Mouse (Mus musculus) forebrain, postnatal 0 days (tissue): ENCODE data around the gene Fam83e. TPM values are rescaled to one million over a fixed set of nuclear protein-coding genes. Genes with fewer than 3 reads are reported as not detected.
A peak's percentile ranks its signal among the peaks of the same experiment; 100 is the strongest.

Experiments
- ATAC-seq: fragments of 200-750 bp; cut with Nextera tagmentation; 2 replicates; pipeline ENCODE4 v1.8.0; 2017; ENCODE audit warnings: mild to moderate bottlenecking, moderate library complexity
- DNase-seq: peaks from one replicate; pipeline ENCODE4 v3.0.0-alpha.2; 2015
- H3K27ac ChIP-seq: fragments of 300-500 bp; sonication (generic); 2 replicates; pipeline ENCODE4 v1.5.1; 2014; ENCODE audit warnings: low read depth, mild to moderate bottlenecking, antibody characterized with exemption, low read length, moderate library complexity, mixed read lengths
- H3K27me3 ChIP-seq: fragments of 300-500 bp; sonication (generic); 2 replicates; pipeline ENCODE4 v1.6.1; 2014; ENCODE audit warnings: mild to moderate bottlenecking, low read length, mixed read lengths; ENCODE audit not compliant: insufficient read depth
- H3K36me3 ChIP-seq: fragments of 300-500 bp; sonication (generic); 2 replicates; pipeline ENCODE4 v1.6.1; 2014; ENCODE audit warnings: mild to moderate bottlenecking, moderate library complexity; ENCODE audit not compliant: insufficient read depth
- H3K4me1 ChIP-seq: fragments of 300-500 bp; sonication (generic); 2 replicates; pipeline ENCODE4 v1.6.1; 2014; ENCODE audit warnings: antibody characterized with exemption; ENCODE audit not compliant: insufficient read depth
- H3K4me2 ChIP-seq: fragments of 300-500 bp; sonication (generic); 2 replicates; pipeline ENCODE4 v1.6.1; 2014; ENCODE audit warnings: low read depth, mild to moderate bottlenecking, moderate library complexity
- H3K4me3 ChIP-seq: fragments of 300-500 bp; sonication (generic); 2 replicates; pipeline ENCODE4 v1.5.1; 2014; ENCODE audit warnings: low read depth, low read length, mixed read lengths
- H3K9ac ChIP-seq: fragments of 300-500 bp; sonication (generic); 2 replicates; pipeline ENCODE4 v1.6.1; 2014; ENCODE audit warnings: mild to moderate bottlenecking
- H3K9me3 ChIP-seq: fragments of 300-500 bp; sonication (generic); 2 replicates; pipeline ENCODE4 v1.6.1; 2016; ENCODE audit warnings: low read length
- CTCF ChIP-seq: sonication (generic); IDR thresholded peaks from 2 replicates; pipeline ENCODE4 v1.5.1; 2016; ENCODE audit warnings: antibody characterized with exemption, control low read depth, low read depth
- WGBS: fragments of 180-500 bp; shearing (Covaris S2); extraction: QIAGEN DNeasy Blood & Tissue Kit; methylation state at CpG from one replicate; pipeline ENCODE4 v1.1.7; 2014; 5-methylcytosine and 5-hydroxymethylcytosine counted together
- polyA plus RNA-seq: library from polyadenylated mRNA; unstranded; fragments of >200 nt; fragmentation: Nextera tagmentation; extraction: Ambion mirVana; gene quantifications from 2 replicates; pipeline ENCODE4 v1.2.1, GENCODE M21; 2015
- total RNA-seq: library from RNA; depleted of rRNA; stranded (reverse); fragments of >200 nt; gene quantifications from 2 replicates; pipeline ENCODE4 v1.2.3, GENCODE M21; 2014

Gene Fam83e
- total and polyA plus RNA-seq, 2 experiments from 2014 or later = 0.33 TPM; not detected in 1

- Histone ChIP-seq H3K4me2 (no peak overlapping the region), H3K4me3 (no peak overlapping the region), H3K27ac (no peak overlapping the region), H3K36me3 (no peaks in the 10 kb centered on the region), H3K9me3 (no peaks in the 10 kb centered on the region), H3K4me1 (no peaks in the 10 kb centered on the region), H3K9ac (no peak overlapping the region), H3K27me3 (no peaks in the 10 kb centered on the region)
- DNase-seq (no peak), ATAC-seq (0 out of 2 replicates have a peak, but pooled peaks have one; percentile 2)
- no peak for TF ChIP-seq CTCF
- 74% methylated on average over 10 of the region's 10 CpGs for WGBS
Observed at GRCm38 (mm10) chr7:45739820-45740219, 18.8 kb downstream of the Fam83e start.

GRCm38 (mm10) chr7:45741308-45741707 is 20.3 kb downstream of the Fam83e start:
- no peaks in the 10 kb centered on the region for H3K4me1 ChIP-seq
- no peaks in the 10 kb centered on the region for H3K9me3 ChIP-seq
- H3K4me2 ChIP-seq = no peak overlapping the region
- ATAC-seq (no peak), DNase-seq (no peak)
- no peaks in the 10 kb centered on the region for H3K36me3 ChIP-seq
- no peak for TF ChIP-seq CTCF
- no peak overlapping the region for H3K27ac ChIP-seq
- WGBS = 85% methylated on average over 12 of the region's 12 CpGs
- no peak overlapping the region for H3K4me3 ChIP-seq
- H3K9ac ChIP-seq = no peak overlapping the region
- no peaks in the 10 kb centered on the region for H3K27me3 ChIP-seq

GRCm38 (mm10) chr7:45741777-45742176 is 20.8 kb downstream of the Fam83e start:
- H3K9ac ChIP-seq = no peak overlapping the region
- DNase-seq = peak; percentile 27
- 41% methylated on average over 11 of the region's 11 CpGs for WGBS
- H3K36me3 ChIP-seq = no peaks in the 10 kb centered on the region
- peak overlapping the region; percentile 36 for H3K4me2 ChIP-seq
- H3K27me3 ChIP-seq = no peaks in the 10 kb centered on the region
- H3K4me3 ChIP-seq = 0 out of 2 replicates have a peak overlapping the region, but pooled peaks have one; percentile 14
- no peaks in the 10 kb centered on the region for H3K4me1 ChIP-seq
- no peak overlapping the region for H3K27ac ChIP-seq
- ATAC-seq = peak; percentile 42
- no peak for TF ChIP-seq CTCF
- no peaks in the 10 kb centered on the region for H3K9me3 ChIP-seq

- Histone ChIP-seq H3K9ac (no peak overlapping the region), H3K36me3 (no peaks in the 10 kb centered on the region), H3K4me1 (no peaks in the 10 kb centered on the region), H3K27ac (no peak overlapping the region), H3K4me3 (0 out of 2 replicates have a peak overlapping the region, but pooled peaks have one; percentile 14), H3K4me2 (peak overlapping the region; percentile 36), H3K9me3 (no peaks in the 10 kb centered on the region), H3K27me3 (no peaks in the 10 kb centered on the region)
- TF ChIP-seq CTCF = peak; percentile 46
- peak; percentile 44 for DNase-seq
- peak; percentile 44 for ATAC-seq
- 25% methylated on average over 19 of the region's 19 CpGs for WGBS
Observed at GRCm38 (mm10) chr7:45742338-45742737, 21.3 kb downstream of the Fam83e start.

GRCm38 (mm10) chr7:45744387-45744786 is 23.4 kb downstream of the Fam83e start:
- no peak overlapping the region for H3K9ac ChIP-seq
- no peaks in the 10 kb centered on the region for H3K4me1 ChIP-seq
- no peak overlapping the region for H3K4me2 ChIP-seq
- H3K27me3 ChIP-seq = no peaks in the 10 kb centered on the region
- DNase-seq (peak; percentile 39), ATAC-seq (no peak)
- H3K36me3 ChIP-seq = no peaks in the 10 kb centered on the region
- no peak overlapping the region for H3K4me3 ChIP-seq
- H3K9me3 ChIP-seq = no peaks in the 10 kb centered on the region
- no peak overlapping the region for H3K27ac ChIP-seq
- 35% methylated on average over 2 of the region's 2 CpGs for WGBS
- TF ChIP-seq CTCF = no peak

GRCm38 (mm10) chr7:45746518-45746917 is 25.5 kb downstream of the Fam83e start:
- ATAC-seq (no peak), DNase-seq (no peak)
- no peaks in the 10 kb centered on the region for H3K9me3 ChIP-seq
- no peaks in the 10 kb centered on the region for H3K4me1 ChIP-seq
- 64% methylated on average over 6 of the region's 6 CpGs for WGBS
- H3K4me2 ChIP-seq = no peak overlapping the region
- H3K9ac ChIP-seq = no peak overlapping the region
- H3K27me3 ChIP-seq = no peaks in the 10 kb centered on the region
- TF ChIP-seq CTCF = peak; percentile 50
- H3K4me3 ChIP-seq = no peak overlapping the region
- H3K27ac ChIP-seq = no peak overlapping the region
- H3K36me3 ChIP-seq = no peaks in the 10 kb centered on the region

- H3K4me1 ChIP-seq = no peaks in the 10 kb centered on the region
- H3K27ac ChIP-seq = no peak overlapping the region
- H3K36me3 ChIP-seq = no peaks in the 10 kb centered on the region
- 86% methylated on average over 5 of the region's 5 CpGs for WGBS
- H3K9me3 ChIP-seq = no peaks in the 10 kb centered on the region
- no peak overlapping the region for H3K4me3 ChIP-seq
- ATAC-seq = no peak
- no peak for TF ChIP-seq CTCF
- no peak for DNase-seq
- no peak overlapping the region for H3K4me2 ChIP-seq
- no peaks in the 10 kb centered on the region for H3K27me3 ChIP-seq
- H3K9ac ChIP-seq = no peak overlapping the region
Observed at GRCm38 (mm10) chr7:45747450-45747849, 26.4 kb downstream of the Fam83e start.
